ENCODE assay signal across 14 mouse cellular contexts in genomic region chr7:84135799-84136700, GRCm38 (mm10). TPM values are rescaled to one million over a fixed set of nuclear protein-coding genes. Genes with fewer than 3 reads are reported as not detected.
DNase-seq lines count a peak whose midpoint lies in the region; ATAC-seq lines count a peak whose summit lies in the region.
"Had no signal": no experiment of that assay in that cellular context is flagged by ENCODE, and none has a peak within 500 bp of the region (broad histone marks: within the 10 kb centered on the region; RNA-seq: fewer than 3 reads in every experiment).

No protein-coding gene starts in this region.

- no peaks in the 10 kb centered on the region for H3K36me3 ChIP-seq in lung, embryonic 16.5 days (ENCODE audit: control insufficient read depth, insufficient read depth, low read length)
- H3K36me3 ChIP-seq in hindbrain, embryonic 12.5 days = no peaks in the 10 kb centered on the region

- H3K27me3 ChIP-seq in lung, embryonic 16.5 days (ENCODE audit: control insufficient read depth, insufficient read depth, low read depth, low read length) = no peaks in the 10 kb centered on the region
- no peaks in the 10 kb centered on the region for H3K27me3 ChIP-seq in hindbrain, embryonic 12.5 days
- H3K27me3 ChIP-seq: CH12.LX had no signal

- no peak overlapping the region for H3K9ac ChIP-seq in lung, embryonic 16.5 days (ENCODE audit: low read length)
- H3K9ac ChIP-seq in hindbrain, embryonic 12.5 days = no peak overlapping the region

- H3K4me2 ChIP-seq in lung, embryonic 16.5 days (ENCODE audit: low read depth, low read length) = no peak overlapping the region
- no peak overlapping the region for H3K4me2 ChIP-seq in hindbrain, embryonic 12.5 days (replicated peaks)
- H3K4me2 ChIP-seq: heart, embryonic 11.5 days had no signal

- whole genome bisulfite sequencing in lung, embryonic 16.5 days = 29% methylated on average over 4 of the region's 4 CpGs
- WGBS in hindbrain, embryonic 12.5 days = 75% methylated on average over 4 of the region's 4 CpGs

- DNase-seq in Muller cell, postnatal 12 days (ENCODE audit: inconsistent ontology term) = peak; percentile 51
- peak; percentile 94 for DNase-seq in fat pad, adult 2 months (ENCODE audit: extremely low read depth, low read depth, low spot score)
- peak; percentile 33 for DNase-seq in kidney, postnatal 10 days
- DNase-seq in left cerebral cortex, adult 8-10 months (ENCODE audit: low spot score in 2 of 2) = no peak
- no peak for DNase-seq in retina, embryonic 14.5 days (ENCODE audit: low spot score)
- DNase-seq: cerebellum, adult 9-10 months; thymus, postnatal 25 days had no signal

- no peaks in the 10 kb centered on the region for H3K9me3 ChIP-seq in lung, embryonic 16.5 days (ENCODE audit: control insufficient read depth, low read length)
- H3K9me3 ChIP-seq in hindbrain, embryonic 12.5 days (replicated peaks) = no peaks in the 10 kb centered on the region

- H3K27ac ChIP-seq in lung, embryonic 16.5 days (ENCODE audit: low read length) = peak overlapping the region; percentile 21; the same call in 1 of the 2 replicates
- H3K27ac ChIP-seq in hindbrain, embryonic 12.5 days = no peak overlapping the region
- H3K27ac ChIP-seq: macrophage had no signal

- H3K4me1 ChIP-seq in lung, embryonic 16.5 days (replicated peaks; ENCODE audit: control insufficient read depth, insufficient read depth, low read length) = peaks cover 66% of the 10 kb centered on the region
- H3K4me1 ChIP-seq in hindbrain, embryonic 12.5 days = peaks cover 10% of the 10 kb centered on the region

- H3K4me3 ChIP-seq in lung, embryonic 16.5 days (ENCODE audit: low read length) = no peak overlapping the region
- H3K4me3 ChIP-seq in hindbrain, embryonic 12.5 days = no peak overlapping the region

- ATAC-seq in lung, embryonic 16.5 days (ENCODE audit: low read depth) = no peak
- ATAC-seq in hindbrain, embryonic 12.5 days (ENCODE audit: low FRiP score) = no peak
- ATAC-seq in inflammation-experienced regulatory T-cells, adult 6 months = no peak
- ATAC-seq: hindbrain, embryonic 16.5 days had no signal

RNA-seq across cellular contexts. Expression of gene Abhd17c, which starts 15.6 kb away (rescaled TPM):
- 9.4 and 9.8 TPM in 2 replicates for polyA plus RNA-seq in lung, embryonic 16.5 days (2015; fragmentation: Nextera tagmentation; extraction: Ambion mirVana)
- total RNA-seq in left cerebral cortex, adult 8-10 months (2022) = 10 to 100 TPM; 31.1 to 34.7 (median 32.1) TPM
- 78.8 and 86.2 TPM in 2 replicates for polyA plus RNA-seq in hindbrain, embryonic 12.5 days (2016; fragmentation: Nextera tagmentation; extraction: Ambion mirVana)
- polyA plus RNA-seq in inflammation-experienced regulatory T-cells, adult 6 months (2017; shearing (Covaris generic)) = 10 to 100 TPM in 2 of 3 experiments, 1 to 10 TPM in 1; 7.1 to 14.5 (median 10.9) TPM

RNA-seq across cellular contexts. Expression of gene Cemip, which starts 49.7 kb away (rescaled TPM):
- 1.4 and 1.5 TPM in 2 replicates for polyA plus RNA-seq in lung, embryonic 16.5 days (2015; fragmentation: Nextera tagmentation; extraction: Ambion mirVana)
- total RNA-seq in left cerebral cortex, adult 8-10 months (2022) = 10 to 100 TPM; 10.5 to 12.3 (median 11.4) TPM
- polyA plus RNA-seq in hindbrain, embryonic 12.5 days (2016; fragmentation: Nextera tagmentation; extraction: Ambion mirVana) = 0.85 and 1.1 TPM in 2 replicates
- polyA plus RNA-seq in inflammation-experienced regulatory T-cells, adult 6 months (2017; shearing (Covaris generic)) = under 1 TPM in 1 of 3 experiments, not detected in 2; 0.20 TPM

Comparison
In these comparisons a context has a peak if more than half of its experiments do, and no peak if none do; other contexts are left out.
1. DNase-seq: peak in Muller cell, postnatal 12 days (single experiment), fat pad, adult 2 months (single experiment) and kidney, postnatal 10 days (single experiment); none in left cerebral cortex, adult 8-10 months (0 of 2) and retina, embryonic 14.5 days (single experiment).